Mouse (Mus musculus) lung, embryonic 14.5 days (tissue): ENCODE measurements around the gene Tle1. TPM values are rescaled to one million over a fixed set of nuclear protein-coding genes. Genes with fewer than 3 reads are reported as not detected.
A peak's percentile ranks its signal among the peaks of the same experiment; 100 is the strongest.

Source experiments
- ATAC-seq: fragments of 200-750 bp; cut with Nextera tagmentation; 2 replicates; pipeline ENCODE4 v1.8.0; 2017; ENCODE audit warnings: mild to moderate bottlenecking, moderate TSS enrichment, moderate library complexity; ENCODE audit not compliant: insufficient read depth
- DNase-seq: peaks from one replicate; pipeline ENCODE4 v3.0.0-alpha.2; 2015
- H3K27ac ChIP-seq: fragments of 300-500 bp; sonication (generic); 2 replicates; pipeline ENCODE4 v1.5.1; 2014; ENCODE audit warnings: low read depth, mild to moderate bottlenecking, moderate library complexity
- H3K27me3 ChIP-seq: fragments of 300-500 bp; sonication (generic); 2 replicates; pipeline ENCODE4 v1.6.1; 2014; ENCODE audit warnings: low read length, control low read depth; ENCODE audit not compliant: insufficient read depth
- H3K36me3 ChIP-seq: fragments of 300-500 bp; sonication (generic); 2 replicates; pipeline ENCODE4 v1.6.1; 2014; ENCODE audit warnings: control low read depth; ENCODE audit not compliant: insufficient read depth
- H3K4me1 ChIP-seq: fragments of 300-500 bp; sonication (generic); 2 replicates; pipeline ENCODE4 v1.6.1; 2014; ENCODE audit warnings: antibody characterized with exemption, control low read depth; ENCODE audit not compliant: insufficient read depth
- H3K4me2 ChIP-seq: fragments of 300-500 bp; sonication (generic); 2 replicates; pipeline ENCODE4 v1.6.1; 2014; ENCODE audit warnings: mild to moderate bottlenecking
- H3K4me3 ChIP-seq: fragments of 300-500 bp; sonication (generic); 2 replicates; pipeline ENCODE4 v1.5.1; 2014; ENCODE audit warnings: low read depth, low read length
- H3K9ac ChIP-seq: fragments of 300-500 bp; sonication (generic); 2 replicates; pipeline ENCODE4 v1.6.1; 2014
- H3K9me3 ChIP-seq: fragments of 300-500 bp; sonication (generic); 2 replicates; pipeline ENCODE4 v1.6.1; 2016; ENCODE audit warnings: low read depth, low read length, control low read depth
- CTCF ChIP-seq: IDR thresholded peaks from 2 replicates; pipeline ENCODE4 v1.5.1; 2016; ENCODE audit warnings: antibody characterized with exemption, low read depth
- WGBS: fragments of 180-500 bp; shearing (Covaris S2); extraction: QIAGEN DNeasy Blood & Tissue Kit; methylation state at CpG from one replicate; pipeline ENCODE4 v1.1.7; 2014; 5-methylcytosine and 5-hydroxymethylcytosine counted together
- polyA plus RNA-seq: library from polyadenylated mRNA; unstranded; fragments of >200 nt; fragmentation: Nextera tagmentation; extraction: Ambion mirVana; gene quantifications from 2 replicates; pipeline ENCODE4 v1.2.1, GENCODE M21; 2014

Gene Tle1
- 24.1 and 25.1 TPM in 2 replicates for polyA plus RNA-seq

GRCm38 (mm10) chr4:72200559-72201409, at the start of gene Tle1:
Gene Tle1 (minus strand): TSS chr4:72200919.
- under 1% methylated on average over 102 of the region's 107 CpGs for WGBS

DNA sequence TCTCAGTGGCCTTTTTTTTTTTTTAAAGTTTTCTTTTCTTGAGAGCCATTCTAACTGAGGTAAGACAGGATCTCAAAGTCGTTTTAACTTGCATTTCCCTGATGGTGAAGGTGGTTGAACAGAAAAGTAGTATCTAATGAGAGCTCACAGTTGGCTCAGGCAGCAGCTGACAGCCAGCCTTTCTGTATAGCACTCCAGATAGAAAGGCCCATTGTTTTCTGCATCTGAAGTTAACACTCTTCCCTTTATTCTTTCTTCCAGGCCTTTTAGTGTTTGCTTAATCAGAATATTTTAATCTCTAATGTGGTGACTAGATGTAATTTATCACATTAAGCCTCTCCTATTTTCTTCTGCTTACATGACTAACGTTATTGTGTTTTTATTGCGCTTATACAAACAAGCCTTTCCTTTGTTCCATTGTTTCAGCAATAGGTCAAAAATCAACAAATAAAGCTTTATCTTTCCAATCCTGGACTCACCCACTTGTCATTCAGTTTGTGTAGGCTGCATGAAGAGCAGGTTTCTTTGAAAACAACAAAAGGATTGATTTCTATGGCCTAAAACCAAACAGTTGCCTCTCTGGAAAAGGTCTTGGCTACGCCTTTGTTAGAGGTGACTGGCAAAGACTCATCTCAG, 33.0 kb upstream of the Tle1 start:
- TF ChIP-seq CTCF, result no peak
- no peak overlapping the region for H3K4me2 ChIP-seq
- H3K27ac ChIP-seq, result no peak overlapping the region
- no peak overlapping the region for H3K9ac ChIP-seq
- H3K27me3 ChIP-seq, result no peaks in the 10 kb centered on the region
- WGBS, result 44% methylated on average over 4 of the region's 4 CpGs
- no peaks in the 10 kb centered on the region for H3K9me3 ChIP-seq
- ATAC-seq (no peak), DNase-seq (peak; percentile 4)
- no peaks in the 10 kb centered on the region for H3K36me3 ChIP-seq
- H3K4me1 ChIP-seq, result no peaks in the 10 kb centered on the region
- H3K4me3 ChIP-seq, result no peak overlapping the region

More at GRCm38 (mm10) chr4:72200559-72201409, at the start of gene Tle1:
- Histone ChIP-seq H3K4me2 (peak within 1 kb of the TSS; percentile 68), H3K4me3 (peak within 1 kb of the TSS; percentile 81), H3K36me3 (no peaks in the 10 kb centered on the region), H3K27me3 (no peaks in the 10 kb centered on the region), H3K4me1 (0 out of 2 replicates have a peak, but pooled peaks cover 8% of the 10 kb centered on the region), H3K9me3 (no peaks in the 10 kb centered on the region), H3K9ac (peak within 1 kb of the TSS; percentile 79), H3K27ac (peak within 1 kb of the TSS; percentile 94)
- no peak for TF ChIP-seq CTCF
- ATAC-seq, result peak; percentile 95
- peak; percentile 99 for DNase-seq

GRCm38 (mm10) chr4:72232206-72232605, 31.5 kb upstream of the Tle1 start:
- H3K27me3 ChIP-seq, result no peaks in the 10 kb centered on the region
- H3K4me2 ChIP-seq, result no peak overlapping the region
- DNase-seq (no peak), ATAC-seq (no peak)
- H3K27ac ChIP-seq, result no peak overlapping the region
- no peak overlapping the region for H3K9ac ChIP-seq
- WGBS, result 69% methylated on average over 3 of the region's 3 CpGs
- no peaks in the 10 kb centered on the region for H3K4me1 ChIP-seq
- no peaks in the 10 kb centered on the region for H3K36me3 ChIP-seq
- H3K9me3 ChIP-seq, result no peaks in the 10 kb centered on the region
- no peak overlapping the region for H3K4me3 ChIP-seq
- TF ChIP-seq CTCF, result no peak

GRCm38 (mm10) chr4:72230832-72231231, 30.1 kb upstream of the Tle1 start:
- Histone ChIP-seq H3K4me2 (no peak overlapping the region), H3K27me3 (no peaks in the 10 kb centered on the region), H3K4me3 (no peak overlapping the region), H3K4me1 (no peaks in the 10 kb centered on the region), H3K27ac (no peak overlapping the region), H3K36me3 (no peaks in the 10 kb centered on the region), H3K9me3 (no peaks in the 10 kb centered on the region), H3K9ac (no peak overlapping the region)
- no peak for TF ChIP-seq CTCF
- ATAC-seq (no peak), DNase-seq (no peak)

- Histone ChIP-seq H3K4me1 (no peaks in the 10 kb centered on the region), H3K27ac (no peak overlapping the region), H3K27me3 (no peaks in the 10 kb centered on the region), H3K36me3 (no peaks in the 10 kb centered on the region), H3K4me3 (no peak overlapping the region), H3K4me2 (no peak overlapping the region), H3K9ac (no peak overlapping the region), H3K9me3 (no peaks in the 10 kb centered on the region)
- ATAC-seq, result no peak
- no peak for DNase-seq
- no peak for TF ChIP-seq CTCF
- 82% methylated on average over 3 of the region's 3 CpGs for WGBS
These were observed 20.9 kb upstream of the Tle1 start for GRCm38 (mm10) chr4:72221629-72222028.

GRCm38 (mm10) chr4:72204420-72205045, 3.8 kb upstream of the Tle1 start:
- no peak for TF ChIP-seq CTCF
- DNase-seq (peak; percentile 59), ATAC-seq (no peak)
- Histone ChIP-seq H3K36me3 (no peaks in the 10 kb centered on the region), H3K27me3 (no peaks in the 10 kb centered on the region), H3K9ac (no peak overlapping the region), H3K9me3 (no peaks in the 10 kb centered on the region), H3K4me1 (no peaks in the 10 kb centered on the region), H3K4me2 (peak overlapping the region; percentile 68), H3K4me3 (peak overlapping the region; percentile 17; the same call in 1 of the 2 replicates), H3K27ac (no peak overlapping the region)
- WGBS, result 17% methylated on average over 6 of the region's 6 CpGs
